Mouse (Mus musculus): ENCODE data around the gene Ablim1.

GRCm38 (mm10) chr19:57235931-57236330 is 78.8 kb downstream of the Ablim1 start:
- no peak for TF ChIP-seq POLR2A (IDR thresholded peaks at IDR 0.05; ENCODE audit: insufficient read depth, low read depth, low read length)
- TF ChIP-seq CTCF (IDR thresholded peaks at IDR 0.05), result no peak
- no peak for TF ChIP-seq EP300 (IDR thresholded peaks at IDR 0.05; ENCODE audit: insufficient read depth, low read depth, low read length)

All from heart, adult 2 months (tissue).